Mouse (Mus musculus) layer of hippocampus, adult 8-10 months (tissue): Measurements from ENCODE around the gene Ugt1a7c. TPM values are rescaled to one million over a fixed set of nuclear protein-coding genes. Genes with fewer than 3 reads are reported as not detected.
"Not testable (repeated sequence)": the region's sequence is repeated elsewhere in the genome, so short reads cannot be mapped to it uniquely, and the experiment has no call there.

ENCODE experiments used
- DNase-seq, 2 experiments: peaks; one replicate each; pipeline ENCODE4 v3.0.0; 2022; ENCODE audit warnings: low spot score in 2 of 2
- total RNA-seq, 4 experiments: library from RNA; stranded (reverse); gene quantifications; 2 replicates each; pipeline ENCODE4 v1.2.4; 2022

Gene Ugt1a7c
- total RNA-seq, 4 experiments from 2014 or later, result 0.37 to 3.8 (median 2.2) TPM

DNA sequence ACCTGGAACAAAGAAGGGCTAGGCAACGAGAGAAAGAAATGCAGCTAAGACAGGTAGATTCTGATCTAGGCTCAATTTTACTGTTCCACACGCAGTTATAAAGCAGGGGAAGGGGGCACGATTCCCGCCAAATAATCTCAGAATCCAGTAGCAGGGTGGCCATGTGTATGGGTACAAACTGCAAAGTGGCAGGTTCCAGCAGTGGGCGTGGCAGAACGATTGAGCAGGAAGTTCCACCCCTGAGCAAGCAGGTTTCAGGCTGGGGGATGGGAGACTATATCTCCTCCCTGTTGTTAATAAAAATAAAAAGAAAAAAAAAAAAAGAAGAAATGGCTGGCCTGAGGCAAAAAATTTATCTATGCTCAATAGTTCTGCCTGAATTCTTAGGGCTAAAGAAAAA, 17.9 kb downstream of the Ugt1a7c start:
- not testable (repeated sequence) for DNase-seq

DNA sequence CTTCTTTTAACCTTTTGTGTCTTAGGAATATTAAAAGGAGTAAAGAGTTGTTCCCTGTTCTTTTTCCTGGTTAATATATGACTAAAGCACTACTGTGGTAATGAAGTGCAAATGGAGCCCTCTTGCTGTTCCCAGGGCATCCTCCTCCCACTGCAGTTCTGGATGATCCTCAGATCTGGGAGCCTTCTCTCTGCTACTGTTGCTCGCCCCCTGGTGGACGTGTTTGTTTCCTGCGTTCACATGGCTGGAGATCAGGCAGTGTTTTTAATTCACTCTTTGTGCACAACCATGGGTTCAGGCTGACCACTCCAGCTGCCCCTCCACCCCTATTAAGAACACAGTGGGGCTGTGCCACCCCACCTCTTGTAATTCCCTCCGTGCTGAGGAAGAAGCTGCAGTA, 25.7 kb downstream of the Ugt1a7c start:
- not testable (repeated sequence) for DNase-seq

DNA sequence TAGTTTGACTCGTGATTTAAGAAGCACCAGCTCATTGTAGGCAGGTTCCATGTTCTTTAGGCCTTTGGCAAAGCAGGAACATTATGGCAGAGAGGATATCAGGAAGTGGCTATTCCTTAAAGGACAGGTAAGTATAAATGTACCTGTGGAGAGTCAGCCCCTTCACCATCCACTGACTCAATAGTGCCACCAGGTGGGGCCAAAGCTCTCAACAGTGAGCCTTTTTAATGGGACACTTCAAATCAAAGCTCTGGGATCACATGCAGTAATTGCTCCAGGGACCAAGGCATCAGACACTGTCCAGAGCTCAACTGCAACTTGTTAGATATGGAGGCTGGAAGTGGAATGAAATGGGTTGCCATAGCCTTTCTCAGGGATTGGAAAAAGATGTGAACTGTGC, 26.7 kb downstream of the Ugt1a7c start:
- not testable (repeated sequence) for DNase-seq

DNA sequence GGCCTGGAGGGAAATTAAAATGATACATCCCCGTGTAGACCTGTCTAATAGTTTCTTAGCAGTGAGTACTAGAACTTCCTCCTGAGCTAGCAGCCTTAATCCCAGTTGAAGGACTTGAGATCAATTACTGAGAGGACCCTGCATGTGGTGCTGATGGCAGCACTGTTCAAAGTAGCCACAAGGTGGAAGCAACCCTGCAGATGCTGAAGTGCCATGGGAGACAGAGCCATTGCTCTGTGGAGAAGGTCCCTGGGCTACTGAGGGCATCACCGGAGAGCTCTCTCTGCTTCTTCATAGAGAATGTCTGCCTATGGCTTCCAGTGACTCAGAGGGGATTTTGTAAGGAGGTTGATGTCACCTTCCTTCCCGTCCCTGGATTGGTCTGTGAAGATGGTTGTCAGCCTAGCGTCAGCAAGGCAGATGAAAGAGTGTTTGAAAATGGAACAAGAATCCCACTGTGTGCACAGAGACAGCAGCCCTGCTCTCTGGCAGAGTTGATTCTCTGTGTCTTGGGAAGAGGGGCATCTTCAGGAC, 31.0 kb downstream of the Ugt1a7c start:
- not testable (repeated sequence) for DNase-seq

DNA sequence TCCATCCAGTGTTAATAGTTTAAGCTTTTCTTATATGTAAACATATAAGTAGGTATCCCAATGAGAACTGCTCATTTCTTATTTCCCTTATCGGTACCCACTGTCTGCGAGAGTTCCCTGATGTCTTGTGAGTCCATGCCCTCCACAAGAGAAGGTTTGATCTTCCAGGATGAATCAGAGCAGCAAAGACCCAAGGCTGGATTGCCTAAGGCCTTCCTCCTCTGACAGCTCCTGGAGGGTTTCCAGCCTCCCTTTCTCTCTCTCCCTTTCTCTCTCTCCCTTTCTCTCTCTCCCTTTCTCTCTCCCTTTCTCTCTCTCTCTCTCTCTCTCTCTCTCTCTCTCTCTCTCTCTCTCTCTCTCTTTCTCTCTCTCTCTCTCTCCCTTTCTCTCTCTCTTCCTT, 34.2 kb downstream of the Ugt1a7c start:
- DNase-seq, result not testable (repeated sequence)

DNA sequence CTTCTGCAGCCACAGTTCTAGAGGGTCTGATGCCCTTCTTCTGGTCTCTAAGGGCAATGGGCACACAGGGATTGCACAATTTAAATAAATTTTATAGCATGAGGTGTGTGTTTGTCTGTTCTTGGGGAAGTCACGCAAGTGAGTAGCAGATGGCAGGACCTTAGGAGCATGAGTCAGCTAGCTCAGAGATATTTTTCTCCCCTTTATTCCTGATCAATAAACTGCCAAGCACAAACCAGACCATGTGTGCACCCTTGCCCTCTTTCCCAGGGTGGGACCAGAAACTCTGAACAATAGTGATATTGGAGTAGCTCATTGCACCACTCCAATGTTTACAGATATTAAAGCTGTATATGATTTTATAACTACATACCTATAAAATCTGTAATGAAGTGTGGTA, 35.4 kb downstream of the Ugt1a7c start:
- not testable (repeated sequence) for DNase-seq

DNA sequence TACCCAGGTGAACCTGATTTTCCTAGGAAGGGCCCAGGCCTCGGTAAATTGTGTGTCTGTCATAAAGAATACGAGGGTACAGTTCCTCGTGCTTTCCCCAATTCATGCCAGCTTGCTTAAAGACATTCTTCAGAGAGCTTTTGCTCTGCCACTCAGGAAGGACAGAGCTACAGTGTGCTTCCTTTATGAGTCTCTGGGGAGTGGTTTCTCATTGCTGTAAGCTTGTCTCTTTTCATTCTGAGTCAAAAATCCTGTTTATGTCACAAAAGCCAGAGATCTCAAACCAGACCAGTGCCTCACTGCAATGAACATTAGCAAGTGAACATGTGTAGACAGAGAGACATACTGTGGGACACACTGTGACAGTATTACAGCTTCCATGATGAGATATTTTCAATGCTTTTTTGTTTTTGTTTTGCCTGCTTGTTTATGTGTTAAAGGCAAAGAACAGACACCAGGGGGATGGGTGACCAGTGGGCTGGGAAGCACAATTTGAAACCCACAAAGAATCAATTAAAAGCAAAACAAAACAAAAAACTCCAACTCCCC, 39.1 kb downstream of the Ugt1a7c start:
- DNase-seq, result no peak

DNA sequence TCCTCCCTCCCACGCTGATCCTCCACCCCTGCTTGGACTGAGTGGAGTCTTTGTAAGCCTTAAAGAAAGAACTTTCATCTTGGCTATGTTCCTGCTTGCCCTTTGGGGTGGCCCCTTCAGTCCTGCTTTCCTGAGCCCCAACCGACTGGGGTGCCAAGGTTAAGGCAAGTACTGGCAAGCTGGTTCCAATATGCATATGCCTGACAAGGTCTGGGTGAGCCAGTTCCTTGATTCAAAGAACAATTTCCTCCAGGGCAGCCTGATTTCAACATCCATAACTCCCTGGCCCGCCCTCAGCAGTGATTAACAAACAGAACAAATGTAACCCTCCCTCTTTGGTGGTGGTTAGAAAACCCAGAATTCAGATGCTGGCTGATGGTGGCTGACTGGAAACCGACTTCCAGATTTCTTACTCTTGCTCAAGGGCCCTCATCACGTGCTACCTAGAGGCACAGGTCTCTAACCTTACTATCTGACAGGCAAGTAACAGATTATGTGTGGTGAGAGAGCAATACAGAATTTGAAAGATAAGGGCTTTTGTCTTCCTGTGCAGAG, 39.7 kb downstream of the Ugt1a7c start, which contains the start of gene Ugt1a6a:
Gene Ugt1a6a, plus strand, starts transcription at position 353 of the 555 bp plus-strand sequence.
- DNase-seq, result peak in 1 of 2 experiments; percentile 14

DNA sequence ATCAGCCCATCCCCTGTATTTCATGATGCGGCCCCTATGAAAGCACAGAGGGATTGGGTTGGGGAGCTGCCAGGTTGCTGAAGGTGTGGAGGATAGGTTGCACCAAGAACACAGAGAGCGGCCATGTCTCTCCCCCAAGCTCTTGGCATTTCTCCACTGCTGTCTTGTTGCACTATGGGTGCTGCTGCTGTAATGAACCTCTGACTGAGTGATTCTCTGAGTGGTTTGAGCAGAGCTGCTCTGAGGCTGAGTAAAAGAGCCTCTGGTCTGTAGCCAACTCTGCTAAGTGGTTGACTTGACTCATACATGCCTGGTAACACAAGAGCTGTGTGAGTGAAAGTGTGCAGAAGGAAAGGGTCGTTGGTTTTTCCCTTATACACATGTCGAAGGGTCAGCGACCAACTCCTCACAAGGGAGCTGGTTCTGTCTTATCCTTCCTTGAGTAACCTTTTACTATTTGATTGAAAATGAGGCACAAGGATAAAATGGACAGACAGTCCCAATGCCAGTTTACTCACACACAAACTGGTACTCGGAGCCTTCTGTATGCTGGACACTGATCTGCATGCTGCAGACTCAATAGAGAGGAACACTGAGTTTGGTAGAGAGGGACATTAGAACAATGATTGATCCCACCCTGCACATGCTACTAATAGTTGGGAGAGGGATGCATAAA, 40.5 kb downstream of the Ugt1a7c start:
- DNase-seq, result not testable (repeated sequence)

DNA sequence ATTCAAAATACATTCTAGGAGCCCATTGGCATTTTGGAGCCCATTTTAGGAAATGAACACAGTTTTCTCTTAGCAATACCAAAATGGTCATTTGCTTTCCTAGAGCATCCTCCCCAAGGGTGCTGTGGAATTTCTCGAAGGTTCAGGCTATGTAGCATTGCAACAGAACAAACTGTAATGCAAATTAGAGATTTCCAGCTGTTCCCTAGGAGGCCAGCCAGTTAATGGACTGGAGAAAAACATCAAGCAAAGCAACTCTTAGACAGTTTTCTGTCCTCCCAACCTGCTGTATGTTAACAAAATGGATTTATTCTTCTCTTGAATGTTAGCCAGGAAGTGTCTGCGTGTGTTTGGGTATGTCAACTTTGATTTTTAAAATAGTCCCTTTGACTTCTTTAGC, 41.8 kb downstream of the Ugt1a7c start:
- DNase-seq, result no peak

DNA sequence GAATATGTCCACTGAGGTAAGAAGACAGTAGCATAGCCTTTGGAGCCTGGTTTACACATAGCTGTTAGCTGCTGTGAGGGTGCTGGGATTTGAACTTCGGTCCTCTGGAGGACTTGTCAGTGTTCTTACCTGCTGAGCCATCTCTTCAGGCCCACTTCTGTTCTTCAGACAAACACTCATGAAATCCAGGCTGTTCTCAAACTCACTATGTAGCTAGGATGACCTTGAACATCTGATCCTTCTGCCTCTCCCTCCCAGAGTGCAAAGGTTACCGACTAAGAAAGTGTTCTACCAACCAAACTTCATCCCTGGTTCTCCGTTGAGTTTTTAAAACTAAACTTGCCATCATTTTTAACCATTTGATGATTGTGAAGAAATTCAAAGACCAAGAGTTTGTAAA, 42.4 kb downstream of the Ugt1a7c start:
- no peak for DNase-seq

DNA sequence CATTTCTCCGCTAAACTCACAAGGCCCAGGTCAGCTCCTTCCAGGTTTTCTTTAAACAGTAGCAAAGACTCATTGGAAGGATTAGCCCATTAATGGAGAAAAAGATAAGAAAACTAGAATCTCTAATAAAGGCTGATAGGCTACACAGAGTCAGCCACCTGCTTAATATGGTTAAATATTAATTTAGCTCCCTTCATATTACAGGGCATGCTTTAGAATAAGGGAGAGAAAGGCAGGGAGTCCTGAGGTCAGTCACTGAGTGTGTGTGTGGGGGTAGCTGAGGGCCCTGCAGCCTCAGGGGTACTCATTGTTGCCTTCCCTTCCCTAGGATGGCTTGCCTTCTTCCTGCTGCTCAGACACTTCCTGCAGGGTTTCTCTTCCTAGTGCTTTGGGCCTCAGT, 43.3 kb downstream of the Ugt1a7c start:
- no peak for DNase-seq

DNA sequence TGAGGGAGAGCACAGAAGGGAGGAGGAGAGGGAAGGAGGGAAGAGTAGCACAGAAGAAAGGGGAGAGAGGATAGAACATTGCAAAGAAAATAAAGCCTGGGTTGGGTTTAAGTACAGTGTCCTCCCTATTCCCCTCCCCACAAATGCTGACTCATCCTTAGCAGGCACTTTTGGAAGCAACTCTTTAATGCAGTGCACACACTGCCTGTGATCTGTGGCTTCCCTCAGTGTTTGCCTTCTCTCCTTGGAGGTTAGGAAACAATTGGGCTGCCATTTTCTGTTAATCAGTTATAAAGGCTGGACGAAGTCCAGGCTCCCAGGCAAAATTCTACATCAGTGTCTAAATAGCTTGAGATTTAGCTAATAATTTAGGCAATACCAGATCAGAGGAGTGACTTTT, 45.6 kb downstream of the Ugt1a7c start:
- not testable (repeated sequence) for DNase-seq

DNA sequence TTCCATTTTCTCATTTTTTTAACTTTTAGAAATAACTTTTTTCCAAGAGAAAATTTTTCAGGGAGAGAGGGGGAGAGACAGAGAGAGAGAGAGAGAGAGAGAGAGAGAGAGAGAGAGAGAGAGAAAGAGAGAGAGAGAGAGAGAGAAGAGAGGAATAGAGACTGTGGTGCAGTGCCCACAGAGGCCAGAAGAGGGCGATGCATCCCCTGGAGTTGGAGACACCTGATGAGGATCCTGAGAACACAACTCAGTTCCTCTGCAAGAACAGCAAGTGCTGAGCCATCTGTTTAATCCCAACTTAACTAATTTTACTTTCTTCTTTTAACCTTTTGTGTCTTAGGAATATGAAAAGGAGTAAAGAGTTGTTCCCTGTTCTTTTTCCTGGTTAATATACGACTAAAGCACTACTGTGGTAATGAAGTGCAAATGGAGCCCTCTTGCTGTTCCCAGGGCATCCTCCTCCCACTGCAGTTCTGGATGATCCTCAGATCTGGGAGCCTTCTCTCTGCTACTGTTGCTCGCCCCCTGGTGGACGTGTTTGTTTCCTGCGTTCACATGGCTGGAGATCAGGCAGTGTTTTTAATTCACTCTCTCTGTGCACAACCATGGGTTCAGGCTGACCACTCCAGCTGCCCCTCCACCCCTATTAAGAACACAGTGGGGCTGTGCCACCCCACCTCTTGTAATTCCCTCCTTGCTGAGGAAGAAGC, 49.3 kb downstream of the Ugt1a7c start:
- DNase-seq, result peak; percentile 8 to 27

DNA sequence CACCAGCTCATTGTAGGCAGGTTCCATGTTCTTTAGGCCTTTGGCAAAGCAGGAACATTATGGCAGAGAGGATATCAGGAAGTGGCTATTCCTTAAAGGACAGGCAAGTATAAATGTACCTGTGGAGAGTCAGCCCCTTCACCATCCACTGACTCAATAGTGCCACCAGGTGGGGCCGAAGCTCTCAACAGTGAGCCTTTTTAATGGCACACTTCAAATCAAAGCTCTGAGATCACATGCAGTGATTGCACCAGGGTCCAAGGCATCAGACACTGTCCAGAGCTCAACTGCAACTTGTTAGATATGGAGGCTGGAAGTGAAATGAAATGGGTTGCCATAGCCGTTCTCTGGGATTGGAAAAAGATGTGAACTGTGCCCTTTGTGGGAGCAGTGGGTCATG, 50.4 kb downstream of the Ugt1a7c start:
- DNase-seq, result not testable (repeated sequence)

DNA sequence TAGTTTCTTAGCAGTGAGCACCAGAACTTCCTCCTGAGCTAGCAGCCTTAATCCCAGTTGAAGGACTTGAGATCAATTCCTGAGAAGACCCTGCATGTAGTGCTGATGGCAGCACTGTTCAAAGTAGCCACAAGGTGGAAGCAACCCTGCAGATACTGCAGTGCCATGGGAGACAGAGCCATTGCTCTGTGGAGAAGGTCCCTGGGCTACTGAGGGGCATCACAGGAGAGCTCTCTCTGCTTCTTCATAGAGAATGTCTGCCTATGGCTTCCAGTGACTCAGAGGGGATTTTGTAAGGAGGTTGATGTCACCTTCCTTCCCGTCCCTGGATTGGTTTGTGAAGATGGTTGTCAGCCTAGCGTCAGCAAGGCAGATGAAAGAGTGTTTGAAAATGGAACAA, 55.3 kb downstream of the Ugt1a7c start:
- DNase-seq, result not testable (repeated sequence)

DNA sequence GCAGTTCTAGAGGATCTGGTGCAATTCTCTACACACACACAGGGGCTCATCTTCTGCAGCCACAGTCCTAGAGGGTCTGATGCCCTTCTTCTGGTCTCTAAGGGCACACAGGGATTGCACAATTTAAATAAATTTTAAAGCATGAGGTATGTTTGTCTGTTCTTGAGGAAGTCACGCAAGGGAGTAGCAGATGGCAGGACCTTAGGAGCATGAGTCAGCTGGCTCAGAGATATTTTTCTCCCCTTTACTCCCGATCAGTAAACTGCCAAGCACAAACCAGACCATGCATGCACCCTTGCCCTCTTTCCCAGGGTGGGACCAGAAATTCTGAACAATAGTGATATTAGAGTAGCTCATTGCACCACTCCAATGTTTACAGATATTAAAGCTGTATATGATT, 63.6 kb downstream of the Ugt1a7c start:
- no peak for DNase-seq

DNA sequence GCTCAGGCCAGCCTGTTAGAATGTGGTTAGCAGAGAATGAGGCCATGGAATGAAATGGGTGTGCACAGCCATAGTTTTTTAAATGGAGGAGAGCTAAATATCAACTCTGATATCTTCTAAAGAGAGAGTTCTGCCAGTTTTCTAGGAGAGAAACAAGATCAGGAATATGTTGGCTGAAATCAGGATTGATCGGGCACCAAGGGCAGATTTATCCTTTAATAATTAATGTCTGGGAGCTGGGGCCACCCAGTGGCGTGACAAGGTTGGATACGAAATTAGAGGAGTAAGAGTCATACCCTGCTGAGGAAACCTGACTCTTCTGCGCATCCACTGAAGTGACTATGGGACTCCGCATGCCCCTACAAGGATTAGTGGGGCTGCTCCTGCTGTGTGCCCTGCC, 70.8 kb downstream of the Ugt1a7c start, which contains the start of gene Ugt1a5:
Gene Ugt1a5, plus strand, starts transcription at position 302 of the 400 bp plus-strand sequence.
- no peak for DNase-seq

DNA sequence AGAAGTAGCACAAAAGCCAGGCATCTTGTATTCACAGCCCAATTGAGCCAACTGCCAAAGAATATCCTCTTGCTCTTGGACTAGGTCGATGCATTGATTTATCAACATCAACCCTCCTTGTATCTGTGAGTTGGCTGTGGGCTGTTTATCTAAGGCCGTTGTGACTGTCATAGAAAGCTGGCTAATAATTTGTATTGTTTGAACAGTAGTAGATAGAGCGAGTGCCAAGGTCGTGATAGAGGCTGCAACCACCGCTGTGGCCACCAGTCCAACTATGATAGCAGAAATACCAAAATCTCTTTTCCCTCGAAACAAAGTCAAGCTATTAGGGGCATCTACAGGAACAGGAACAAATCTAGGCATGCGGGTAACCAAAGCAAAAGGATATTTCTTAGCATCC, 77.3 kb downstream of the Ugt1a7c start:
- not testable (repeated sequence) for DNase-seq

DNA sequence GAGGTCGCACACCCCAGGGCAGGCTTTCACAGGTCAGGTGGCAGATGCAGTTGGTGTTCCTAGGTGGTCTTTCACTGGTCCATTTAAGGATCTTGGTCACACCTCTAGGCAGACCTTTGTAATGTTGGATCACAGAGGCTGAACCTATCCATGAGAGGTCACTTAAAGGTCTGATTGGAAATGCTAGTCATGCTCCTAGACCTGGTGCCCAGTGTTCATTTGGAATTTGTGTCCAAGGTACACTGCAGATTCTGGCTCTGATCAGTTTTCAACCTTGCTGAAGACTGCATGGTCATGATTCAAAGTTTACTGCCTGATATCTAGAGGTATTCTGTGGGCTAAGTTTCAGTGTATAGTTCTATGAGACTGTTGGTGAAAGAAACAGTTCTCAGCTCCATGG, 84.8 kb downstream of the Ugt1a7c start:
- DNase-seq, result no peak

DNA sequence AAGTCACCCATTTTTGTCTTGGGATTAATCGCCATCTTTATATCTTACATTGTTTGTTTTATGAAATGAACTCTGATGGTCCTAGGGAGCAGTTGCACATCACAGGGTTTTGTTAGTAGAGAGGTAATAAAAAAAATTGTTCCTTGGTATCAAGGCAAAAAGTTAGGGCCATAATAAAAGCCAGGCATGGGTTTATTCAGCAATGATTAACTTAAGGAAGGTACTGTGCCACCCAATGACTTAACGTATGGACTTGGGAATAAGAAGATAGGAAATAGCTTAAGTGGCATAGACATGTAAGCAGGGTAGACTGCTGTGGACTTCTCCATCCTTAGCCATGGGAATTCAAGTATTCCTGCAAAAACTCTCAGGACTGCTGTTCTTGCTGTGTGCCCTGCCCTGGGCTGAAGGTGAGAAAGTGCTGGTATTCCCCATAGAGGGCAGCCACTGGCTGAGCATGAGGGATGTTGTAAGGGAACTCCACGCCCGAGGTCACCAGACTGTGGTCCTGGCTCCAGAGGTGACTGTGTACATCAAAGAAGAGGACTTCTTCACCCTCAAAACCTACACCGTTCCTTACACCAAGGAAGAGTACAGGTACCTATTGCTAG, 91.6 kb downstream of the Ugt1a7c start:
- DNase-seq, result no peak
